Mouse (Mus musculus): ENCODE measurements around the gene Rsph1.
A peak's percentile ranks its signal among the peaks of the same experiment; 100 is the strongest.
"Not testable (repeated sequence)": the region's sequence is repeated elsewhere in the genome, so short reads cannot be mapped to it uniquely, and the experiment has no call there.

The Rsph1 gene

DNA sequence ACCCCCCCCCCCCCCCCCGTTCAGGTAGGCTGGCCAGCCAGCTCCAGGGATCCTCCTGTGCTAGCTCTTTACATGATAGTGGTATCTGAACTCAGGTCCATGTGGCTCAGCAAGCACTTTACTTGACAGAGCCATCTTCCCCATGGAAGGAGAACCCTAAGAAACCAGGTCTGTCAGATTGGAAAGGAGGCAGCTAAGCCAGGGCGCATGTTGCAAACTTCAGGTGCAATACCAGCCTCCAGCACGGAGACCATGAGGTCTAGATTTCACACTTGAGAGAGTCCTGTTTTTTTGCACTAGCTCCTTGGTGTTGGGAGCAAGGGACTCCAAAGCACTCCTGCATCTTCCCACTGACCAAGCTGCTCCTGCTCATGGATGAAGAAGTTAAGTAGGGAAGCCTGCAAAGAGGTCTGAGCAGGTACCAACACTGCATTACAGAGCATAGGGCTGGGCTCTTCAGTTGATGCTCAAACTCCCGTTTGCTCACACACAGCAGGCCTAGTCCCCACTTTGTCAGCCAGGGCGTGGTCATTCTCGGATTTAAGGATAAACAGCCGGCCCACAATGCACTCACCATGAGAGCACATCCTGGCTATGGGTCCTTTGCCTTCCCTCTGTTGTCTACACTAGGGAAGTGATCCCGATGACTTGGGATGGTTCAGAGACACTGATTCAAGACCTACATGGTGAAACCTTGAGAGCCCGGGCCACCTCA lies 819 bp downstream of the Rsph1 start:
- DNase-seq (ENCODE audit: low spot score in 2 of 2) = no peak

DNA sequence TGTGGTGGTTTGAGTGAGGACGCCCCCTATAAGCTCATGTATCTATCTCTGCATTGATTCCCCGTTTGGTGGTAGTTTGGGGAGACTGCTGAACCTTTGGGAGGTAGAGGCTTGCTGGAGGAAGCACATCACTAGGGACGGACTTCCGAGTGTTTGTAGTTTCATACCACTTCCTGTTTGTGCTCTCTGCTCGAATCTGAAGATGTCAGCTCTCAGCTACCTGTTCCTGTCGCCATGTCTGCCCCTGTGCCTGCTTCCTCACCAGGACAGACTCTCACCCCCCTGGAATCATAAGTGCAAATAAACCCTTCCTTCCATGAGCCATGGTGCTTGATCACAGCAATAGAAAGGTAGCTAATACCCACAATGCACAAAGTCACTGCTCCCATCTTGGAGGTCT lies 2.0 kb downstream of the Rsph1 start:
- peak in 1 of 2 experiments; percentile 27 for DNase-seq (ENCODE audit: low spot score in 2 of 2)

DNA sequence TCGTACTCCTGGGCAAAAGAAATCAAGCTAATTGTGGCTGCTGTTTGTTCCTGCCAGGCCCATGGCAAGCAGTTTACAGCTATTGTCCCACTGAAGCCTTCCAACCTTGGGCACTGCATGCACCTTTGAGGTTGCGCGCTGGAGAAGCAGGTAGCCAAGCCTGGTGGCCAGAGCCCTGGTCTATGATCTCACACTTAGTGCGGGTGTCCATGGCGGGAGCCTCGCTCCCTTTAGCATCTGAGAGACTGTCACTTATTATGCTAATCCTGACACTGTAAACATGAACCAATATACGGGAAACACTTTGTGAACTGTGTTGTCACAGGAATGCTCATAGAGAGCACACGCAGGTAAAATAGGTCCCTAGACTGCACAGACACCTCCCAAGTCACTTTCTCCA lies 3.6 kb downstream of the Rsph1 start:
- no peak for DNase-seq (ENCODE audit: low spot score in 2 of 2)

DNA sequence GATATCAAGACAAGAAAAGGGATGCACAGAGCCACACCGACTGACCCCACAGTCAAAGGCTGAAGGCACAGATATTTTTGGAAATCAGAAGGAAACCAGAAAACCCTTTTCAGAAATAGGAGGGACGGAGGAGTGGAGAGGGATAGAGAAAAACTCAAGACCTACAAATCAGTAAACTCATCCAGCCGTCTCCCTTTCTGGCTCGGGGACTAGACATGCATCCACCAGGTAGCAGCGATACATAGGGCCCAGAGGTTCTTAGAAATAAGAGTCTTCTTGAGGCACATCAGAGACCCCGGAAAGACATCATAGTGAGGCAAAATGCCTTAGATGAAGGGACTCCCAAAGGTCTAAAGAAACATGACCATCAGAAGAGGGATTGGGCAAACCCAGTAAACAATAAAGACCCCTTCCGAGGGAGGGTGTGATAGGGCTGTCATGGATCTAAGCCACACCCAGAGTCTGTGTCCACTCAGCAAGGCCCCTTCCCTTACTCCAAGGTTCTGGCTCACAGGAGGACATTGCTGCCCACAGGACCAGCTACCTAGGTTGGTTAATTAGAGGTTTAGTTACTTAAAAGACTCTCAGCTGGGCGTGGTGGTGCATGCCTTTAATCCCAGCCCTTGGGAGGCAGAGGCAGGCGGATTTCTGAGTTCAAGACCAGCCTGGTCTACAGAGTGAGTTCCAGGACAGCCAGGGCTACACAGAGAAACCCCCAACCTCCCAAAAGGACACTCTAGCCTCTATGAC lies 4.6 kb downstream of the Rsph1 start:
- DNase-seq (ENCODE audit: low spot score in 2 of 2) = no peak

GRCm38 (mm10) chr17:31271136-31271851 lies 5.9 kb downstream of the Rsph1 start:
- no peak for DNase-seq (ENCODE audit: low spot score in 2 of 2)

DNA sequence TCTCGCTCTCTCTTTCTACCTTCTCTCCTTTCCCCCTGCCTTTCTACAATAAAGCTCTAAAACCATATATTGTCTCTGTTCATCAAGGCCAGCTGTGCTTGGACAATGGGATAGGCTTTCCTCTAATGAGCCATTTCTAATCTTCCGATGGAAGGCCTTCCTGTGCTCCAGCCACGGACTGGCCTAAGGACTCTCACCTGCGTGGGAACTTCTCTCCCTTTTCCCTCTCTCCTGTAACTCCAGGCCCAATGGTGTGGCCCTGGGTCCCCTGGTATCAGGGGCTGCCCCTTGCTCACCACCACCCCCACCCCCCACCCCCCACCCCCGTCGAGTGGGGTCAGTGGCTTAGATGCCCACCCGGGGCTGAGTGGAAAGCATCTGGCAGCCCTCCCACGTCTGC lies 6.4 kb downstream of the Rsph1 start:
- not testable (repeated sequence) for DNase-seq (ENCODE audit: low spot score in 2 of 2)

DNA sequence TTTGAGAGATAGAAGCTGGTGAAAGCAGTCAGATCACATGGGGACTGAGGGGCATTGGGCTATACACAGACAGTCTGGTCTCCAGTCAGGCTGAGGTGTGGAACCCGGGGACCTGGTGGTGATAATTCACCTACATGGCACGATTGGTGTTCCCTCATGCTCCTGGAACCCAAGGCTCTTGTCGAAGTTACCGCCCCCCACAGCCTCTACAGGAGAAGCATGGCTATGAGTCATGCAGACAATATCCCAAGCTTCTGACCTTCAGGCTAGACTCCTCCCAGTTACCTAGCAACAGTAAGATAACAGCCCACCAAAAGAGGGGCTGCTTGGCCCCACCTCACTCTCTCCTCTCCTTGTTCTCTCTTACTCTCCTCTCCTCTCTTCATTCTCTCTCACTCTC lies 6.9 kb downstream of the Rsph1 start:
- DNase-seq (ENCODE audit: low spot score in 2 of 2) = no peak

- DNase-seq (ENCODE audit: low spot score in 2 of 2) = no peak
Observed at GRCm38 (mm10) chr17:31269761-31270160, 7.4 kb downstream of the Rsph1 start.

- no peak for DNase-seq (ENCODE audit: low spot score in 2 of 2)
Observed at GRCm38 (mm10) chr17:31268016-31268415, 9.2 kb downstream of the Rsph1 start.

DNA sequence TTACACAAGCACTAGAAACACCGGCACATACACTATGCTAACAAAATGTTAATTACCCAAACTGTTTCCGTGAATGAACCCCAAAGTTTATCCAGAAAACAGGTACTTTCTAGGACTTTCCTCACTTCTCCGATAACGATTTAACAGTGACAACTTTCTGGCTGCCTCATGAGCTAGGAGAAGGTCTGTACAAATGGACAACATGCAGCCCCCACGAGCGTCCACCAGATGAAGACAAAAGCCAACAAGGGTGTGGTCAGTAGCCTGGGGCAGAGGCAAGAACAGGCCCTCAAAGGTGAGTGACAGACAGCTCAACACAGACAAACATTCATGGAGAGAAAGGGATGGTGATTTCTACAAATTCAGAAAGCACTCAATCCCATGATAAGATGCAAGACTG lies 9.6 kb downstream of the Rsph1 start:
- no peak for DNase-seq (ENCODE audit: low spot score in 2 of 2)

GRCm38 (mm10) chr17:31267138-31267537 lies 10.0 kb downstream of the Rsph1 start:
- DNase-seq (ENCODE audit: low spot score in 2 of 2) = no peak

- peak; percentile 36 to 78 for DNase-seq (ENCODE audit: low spot score in 2 of 2)
Observed at GRCm38 (mm10) chr17:31266321-31266950, 10.7 kb downstream of the Rsph1 start.

DNA sequence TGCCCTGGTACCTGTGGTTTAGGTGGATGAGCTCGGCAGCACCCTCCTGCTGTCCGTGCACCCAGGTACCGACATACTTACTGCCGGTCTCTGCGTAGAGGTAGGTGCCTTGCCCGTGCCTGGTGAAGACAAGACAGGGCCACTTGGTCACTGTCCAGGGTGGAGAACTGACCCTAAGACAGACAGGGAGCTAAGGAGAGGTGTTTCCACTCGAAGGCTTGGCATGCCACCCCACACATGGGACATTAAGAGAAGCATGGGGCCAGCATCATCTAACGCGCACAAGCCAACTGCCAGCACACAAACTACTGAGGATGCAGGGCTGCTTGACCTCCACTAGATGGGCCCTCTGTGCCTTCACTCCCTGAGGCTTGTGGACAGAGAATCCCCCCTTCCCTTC lies 11.4 kb downstream of the Rsph1 start:
- DNase-seq (ENCODE audit: low spot score in 2 of 2) = peak in 1 of 2 experiments; percentile 30

DNA sequence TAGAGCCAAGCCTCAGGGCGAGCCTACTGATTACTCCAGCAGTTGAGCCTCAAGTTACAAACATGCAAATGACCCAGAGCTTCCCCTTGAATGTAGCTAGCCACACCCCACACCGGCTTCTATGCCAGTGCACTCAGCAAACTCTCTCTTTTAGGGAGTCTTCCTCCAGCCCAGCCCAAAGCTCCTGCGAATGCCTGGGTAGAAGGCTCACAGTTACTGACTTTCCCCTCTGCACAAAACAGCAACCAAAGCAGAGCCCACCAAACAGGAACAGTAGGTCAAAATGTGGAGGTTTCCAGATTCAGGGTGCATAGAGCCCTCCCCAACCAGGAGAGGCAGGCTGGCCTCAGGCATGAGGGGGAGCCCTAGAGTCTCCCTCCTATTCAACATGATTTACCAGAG lies 12.0 kb downstream of the Rsph1 start:
- DNase-seq (ENCODE audit: low spot score in 2 of 2) = peak; percentile 64 to 83

- DNase-seq (ENCODE audit: low spot score in 2 of 2) = no peak
Observed at GRCm38 (mm10) chr17:31264372-31264771, 12.8 kb downstream of the Rsph1 start.

DNA sequence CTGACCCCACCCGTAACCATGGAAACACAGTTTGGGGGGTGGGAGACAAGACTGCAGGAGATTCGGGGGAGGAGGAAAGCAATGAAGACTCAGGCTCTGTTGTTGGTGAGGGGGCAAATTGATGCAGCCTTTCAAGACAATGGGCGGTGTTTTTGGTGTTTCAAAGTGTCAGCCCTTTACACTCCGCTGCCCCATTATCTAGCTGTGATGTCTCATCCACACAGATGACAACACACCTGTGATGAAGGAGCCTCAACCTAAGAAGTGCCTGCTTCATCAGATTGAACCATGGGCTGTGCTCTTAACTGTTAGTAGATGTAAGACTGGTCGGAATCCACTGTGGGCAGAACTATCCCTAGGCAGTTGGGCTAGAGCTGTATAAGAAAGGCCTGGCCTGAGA lies 13.4 kb downstream of the Rsph1 start:
- no peak for DNase-seq (ENCODE audit: low spot score in 2 of 2)

DNA sequence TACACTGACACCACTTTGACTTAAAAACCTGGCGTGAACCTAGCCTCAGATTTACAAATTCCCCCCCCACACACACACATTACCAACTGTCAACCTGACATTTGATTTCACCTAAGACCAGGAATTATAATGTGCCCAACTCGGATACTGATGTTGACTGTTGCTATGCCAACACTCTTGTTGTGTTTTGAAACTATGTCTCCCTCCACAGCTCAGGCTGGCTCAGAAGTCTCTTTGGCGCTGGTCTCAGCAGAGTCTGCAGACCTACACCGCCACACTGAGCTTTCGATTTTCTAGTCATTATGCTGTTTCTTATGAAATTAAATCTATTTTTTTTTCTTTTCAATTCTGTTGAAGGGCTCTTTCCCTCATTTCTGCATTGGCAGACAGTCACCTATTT lies 14.5 kb downstream of the Rsph1 start:
- no peak for DNase-seq (ENCODE audit: low spot score in 2 of 2)

DNA sequence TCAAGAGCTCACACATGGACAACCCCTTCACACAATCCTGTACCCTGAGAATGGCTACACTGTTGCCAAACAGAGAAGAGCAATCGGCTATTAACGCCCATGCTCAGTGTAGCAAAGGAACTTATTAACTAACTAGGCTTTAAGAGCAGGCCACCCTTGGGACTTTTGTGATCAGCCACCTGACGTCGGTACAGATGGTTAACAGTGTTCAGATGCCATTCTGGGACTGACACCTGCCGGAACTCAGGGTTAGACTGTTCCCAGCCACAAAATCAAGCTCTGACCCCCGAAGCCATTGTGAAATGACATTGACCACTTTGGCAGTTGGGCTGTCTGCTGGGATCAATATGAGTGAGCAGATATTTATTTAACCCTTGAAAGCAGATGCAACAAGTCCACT lies 15.8 kb downstream of the Rsph1 start:
- peak in 1 of 2 experiments; percentile 33 for DNase-seq (ENCODE audit: low spot score in 2 of 2)

- peak in 1 of 2 experiments; percentile 28 for DNase-seq (ENCODE audit: low spot score in 2 of 2)
Observed at GRCm38 (mm10) chr17:31260430-31260829, 16.8 kb downstream of the Rsph1 start.

DNA sequence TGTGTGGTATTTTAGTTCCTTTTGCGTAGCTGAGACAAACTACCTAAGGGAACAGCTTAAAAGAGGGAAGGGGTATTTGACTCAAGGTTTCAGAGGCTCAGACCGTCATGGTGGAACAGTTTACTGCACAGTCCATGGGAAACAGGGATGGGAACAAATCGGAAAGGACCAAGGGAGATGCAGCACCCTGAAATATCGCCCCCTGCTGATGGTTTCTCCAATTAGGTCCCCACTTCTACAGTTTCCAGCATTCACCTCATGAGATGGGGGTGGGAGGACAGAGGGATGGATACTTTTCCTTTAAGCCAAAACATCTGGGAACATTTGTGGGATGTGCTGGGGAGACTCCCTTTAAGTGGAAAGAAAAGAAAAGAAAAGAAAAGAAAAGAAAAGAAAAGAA lies 17.4 kb downstream of the Rsph1 start:
- peak in 1 of 2 experiments; percentile 77 for DNase-seq (ENCODE audit: low spot score in 2 of 2)

DNA sequence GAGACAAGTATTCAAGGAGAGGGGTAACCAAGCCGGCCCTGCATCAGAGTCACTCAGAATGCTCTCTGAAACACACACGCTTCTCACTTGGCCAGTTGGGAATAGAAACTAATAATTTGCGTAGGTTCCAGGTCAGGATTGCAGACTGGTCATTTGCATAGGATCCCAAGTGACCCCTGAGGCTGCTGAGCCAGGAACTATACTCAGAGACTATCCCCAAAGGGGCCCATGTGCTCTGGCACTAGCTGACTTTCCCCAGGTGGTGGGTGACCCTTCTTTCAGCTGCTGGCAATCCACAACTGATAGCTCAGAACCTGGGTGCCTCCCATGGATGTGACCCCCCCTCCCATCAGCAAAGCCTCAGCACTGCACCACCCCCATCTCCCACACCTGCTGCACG lies 18.0 kb downstream of the Rsph1 start:
- no peak for DNase-seq (ENCODE audit: low spot score in 2 of 2)

DNA sequence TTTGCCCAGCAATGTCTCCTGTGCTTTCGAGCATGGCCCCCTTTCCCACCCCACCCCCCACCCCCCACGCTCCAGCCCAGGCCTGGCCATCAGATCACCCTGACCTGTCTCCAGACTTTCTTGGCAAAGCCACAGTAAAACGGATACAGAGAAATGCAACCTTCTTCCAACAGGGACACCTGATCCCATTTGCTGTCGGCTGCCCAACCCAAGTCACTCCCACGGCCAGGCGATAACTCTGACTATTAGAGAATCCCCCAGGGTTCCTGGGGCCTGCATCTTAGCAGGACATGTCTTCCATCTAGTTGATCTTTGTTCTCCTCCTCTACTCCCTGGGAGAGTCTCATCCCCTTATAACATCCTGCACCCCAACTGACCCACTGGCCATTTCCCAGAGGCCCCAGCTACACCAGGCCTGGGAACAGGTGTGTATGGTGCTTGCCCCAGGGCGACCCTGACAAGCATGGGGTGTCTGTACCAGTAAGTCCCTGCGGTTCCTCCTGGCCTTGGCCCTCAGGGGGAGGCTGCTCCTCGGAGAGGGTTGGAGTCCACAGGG lies 18.8 kb downstream of the Rsph1 start:
- no peak for DNase-seq (ENCODE audit: low spot score in 2 of 2)
